Mouse (Mus musculus): ENCODE measurements around the gene Syngr2.
"Not testable (repeated sequence)": the region's sequence is repeated elsewhere in the genome, so short reads cannot be mapped to it uniquely, and the experiment has no call there.

Gene Syngr2

GRCm38 (mm10) chr11:117829671-117830215 is 20.3 kb downstream of the Syngr2 start:
- in situ Hi-C loops (cut with MboI, MseI): no loop called here

- in situ Hi-C loops (cut with MboI, MseI): no loop called here
Measured at GRCm38 (mm10) chr11:117830401-117830800, 20.9 kb downstream of the Syngr2 start.

GRCm38 (mm10) chr11:117832086-117832969 is 22.9 kb downstream of the Syngr2 start:
- in situ Hi-C loops (cut with MboI, MseI): no loop called here

- in situ Hi-C loops (cut with MboI, MseI): not testable (repeated sequence)
Measured at GRCm38 (mm10) chr11:117833509-117833908, 24.0 kb downstream of the Syngr2 start.

GRCm38 (mm10) chr11:117834086-117834485 is 24.6 kb downstream of the Syngr2 start:
- in situ Hi-C loops (cut with MboI, MseI): no loop called here

GRCm38 (mm10) chr11:117836306-117836705 is 26.8 kb downstream of the Syngr2 start:
- in situ Hi-C loops (cut with MboI, MseI): no loop called here

- in situ Hi-C loops (cut with MboI, MseI): no loop called here
Measured at GRCm38 (mm10) chr11:117838572-117838971, 29.1 kb downstream of the Syngr2 start.

GRCm38 (mm10) chr11:117839021-117839420 is 29.6 kb downstream of the Syngr2 start:
- in situ Hi-C loops (cut with MboI, MseI): no loop called here

GRCm38 (mm10) chr11:117840910-117841309 is 31.4 kb downstream of the Syngr2 start:
- in situ Hi-C loops (cut with MboI, MseI): no loop called here

- in situ Hi-C loops (cut with MboI, MseI): no loop called here
Measured at GRCm38 (mm10) chr11:117843434-117843833, 34.0 kb downstream of the Syngr2 start.

- in situ Hi-C loops (cut with MboI, MseI): no loop called here
Measured at GRCm38 (mm10) chr11:117844997-117845396, 35.5 kb downstream of the Syngr2 start.

- in situ Hi-C loops (cut with MboI, MseI): no loop called here
Measured at GRCm38 (mm10) chr11:117845651-117846050, 36.2 kb downstream of the Syngr2 start.

GRCm38 (mm10) chr11:117846640-117847039 is 37.2 kb downstream of the Syngr2 start:
- in situ Hi-C loops (cut with MboI, MseI): no loop called here

GRCm38 (mm10) chr11:117847593-117848215 is 38.2 kb downstream of the Syngr2 start:
- in situ Hi-C loops (cut with MboI, MseI): no loop called here

GRCm38 (mm10) chr11:117848271-117848984 is 39.0 kb downstream of the Syngr2 start:
- in situ Hi-C loops (cut with MboI, MseI): no loop called here

GRCm38 (mm10) chr11:117848985-117849671 is 39.7 kb downstream of the Syngr2 start, which contains the start of gene Birc5:
TSS of gene Birc5 (plus strand) at chr11:117849251.
- in situ Hi-C loops (cut with MboI, MseI): no loop called here

- in situ Hi-C loops (cut with MboI, MseI): no loop called here
Measured at GRCm38 (mm10) chr11:117852875-117853274, 43.4 kb downstream of the Syngr2 start.

- in situ Hi-C loops (cut with MboI, MseI): no loop called here
Measured at GRCm38 (mm10) chr11:117854241-117854640, 44.8 kb downstream of the Syngr2 start.

GRCm38 (mm10) chr11:117855360-117855759 is 45.9 kb downstream of the Syngr2 start:
- in situ Hi-C loops (cut with MboI, MseI): no loop called here

GRCm38 (mm10) chr11:117855975-117856374 is 46.5 kb downstream of the Syngr2 start:
- in situ Hi-C loops (cut with MboI, MseI): no loop called here

- in situ Hi-C loops (cut with MboI, MseI): no loop called here
Measured at GRCm38 (mm10) chr11:117857462-117857861, 48.0 kb downstream of the Syngr2 start.
